Mouse (Mus musculus) heart, embryonic 12.5 days (tissue): ENCODE results near the gene Hoxa4. TPM values are rescaled to one million over a fixed set of nuclear protein-coding genes. Genes with fewer than 3 reads are reported as not detected.
A peak's percentile ranks its signal among the peaks of the same experiment; 100 is the strongest.

Source experiments
- ATAC-seq: fragments of 200-750 bp; cut with Nextera tagmentation; 2 replicates; pipeline ENCODE4 v1.8.0; 2017; ENCODE audit warnings: moderate TSS enrichment, moderate library complexity; ENCODE audit not compliant: insufficient number of reproducible peaks, low FRiP score
- H3K27ac ChIP-seq: fragments of 300-500 bp; sonication (generic); 2 replicates; pipeline ENCODE4 v1.5.1; 2016; ENCODE audit warnings: mild to moderate bottlenecking, moderate library complexity; ENCODE audit not compliant: poor library complexity, severe bottlenecking
- H3K27me3 ChIP-seq: fragments of 300-500 bp; sonication (generic); replicated peaks from 2 replicates; pipeline ENCODE4 v1.6.1; 2016; ENCODE audit warnings: mild to moderate bottlenecking, moderate library complexity
- H3K36me3 ChIP-seq: fragments of 300-500 bp; sonication (generic); 2 replicates; pipeline ENCODE4 v1.6.1; 2016; ENCODE audit warnings: mild to moderate bottlenecking, moderate library complexity
- H3K4me1 ChIP-seq: fragments of 300-500 bp; sonication (generic); replicated peaks from 2 replicates; pipeline ENCODE4 v1.6.1; 2016; ENCODE audit warnings: mild to moderate bottlenecking
- H3K4me2 ChIP-seq: fragments of 300-500 bp; sonication (generic); 2 replicates; pipeline ENCODE4 v1.6.1; 2016; ENCODE audit warnings: mild to moderate bottlenecking, moderate library complexity
- H3K4me3 ChIP-seq: fragments of 300-500 bp; sonication (generic); 2 replicates; pipeline ENCODE4 v1.5.1; 2016; ENCODE audit warnings: mild to moderate bottlenecking
- H3K9ac ChIP-seq: fragments of 300-500 bp; sonication (generic); 2 replicates; pipeline ENCODE4 v1.6.1; 2016; ENCODE audit warnings: mild to moderate bottlenecking, moderate library complexity
- H3K9me3 ChIP-seq: fragments of 300-500 bp; sonication (generic); replicated peaks from 2 replicates; pipeline ENCODE4 v1.6.1; 2016; ENCODE audit warnings: mild to moderate bottlenecking, moderate library complexity
- whole genome bisulfite sequencing: fragments of 180-500 bp; shearing (Covaris S2); methylation state at CpG from one replicate; pipeline ENCODE4 v1.1.7; 2016; 5-methylcytosine and 5-hydroxymethylcytosine counted together
- polyA plus RNA-seq: library from polyadenylated mRNA; unstranded; fragments of >200 nt; fragmentation: Nextera tagmentation; extraction: Ambion mirVana; gene quantifications from 2 replicates; pipeline ENCODE4 v1.2.1, GENCODE M21; 2016

Hoxa4 gene
- polyA plus RNA-seq, 1 experiment from 2014 or later = 0.38 TPM

GRCm38 (mm10) chr6:52196811-52197210 is 5.3 kb upstream of the Hoxa4 start:
- Histone ChIP-seq H3K27me3 (peaks cover 92% of the 10 kb centered on the region), H3K9me3 (no peaks in the 10 kb centered on the region), H3K4me2 (no peak overlapping the region), H3K4me1 (peaks cover 5% of the 10 kb centered on the region), H3K36me3 (no peaks in the 10 kb centered on the region), H3K4me3 (no peak overlapping the region), H3K27ac (no peak overlapping the region), H3K9ac (no peak overlapping the region)
- WGBS = 4% methylated on average over 9 of the region's 9 CpGs
- ATAC-seq = no peak

DNA sequence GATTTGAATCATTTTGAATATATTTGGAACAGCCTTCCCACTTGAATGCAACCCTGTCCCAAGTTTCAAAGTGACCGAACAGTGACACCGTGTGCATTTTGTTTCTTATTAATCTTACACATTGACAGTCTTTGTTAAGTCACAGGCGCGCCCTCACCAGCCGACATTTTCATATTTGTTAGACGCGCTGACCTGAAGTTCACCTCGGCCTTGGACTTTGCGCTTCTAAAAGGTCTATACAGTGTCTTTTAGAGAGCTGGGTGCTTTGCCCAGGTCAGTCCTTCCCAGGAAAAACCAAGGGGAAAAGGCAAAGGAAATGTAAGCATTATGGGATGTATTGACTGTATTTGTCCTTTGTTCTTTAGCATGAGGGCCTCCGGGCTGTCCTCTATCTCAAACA is 3.1 kb upstream of the Hoxa4 start:
- 5% methylated on average over 10 of the region's 10 CpGs for WGBS
- Histone ChIP-seq H3K9ac (no peak overlapping the region), H3K4me3 (no peak overlapping the region), H3K4me2 (no peak overlapping the region), H3K27ac (no peak overlapping the region), H3K36me3 (no peaks in the 10 kb centered on the region), H3K9me3 (no peaks in the 10 kb centered on the region), H3K4me1 (peaks cover 16% of the 10 kb centered on the region), H3K27me3 (peaks cover 93% of the 10 kb centered on the region)
- no peak for ATAC-seq

GRCm38 (mm10) chr6:52191860-52192550 is 452 bp upstream of the Hoxa4 start:
- Histone ChIP-seq H3K4me2 (peak overlapping the region; percentile 81), H3K9me3 (no peaks in the 10 kb centered on the region), H3K27me3 (peaks cover 96% of the 10 kb centered on the region), H3K4me3 (peak overlapping the region; percentile 54), H3K4me1 (peaks cover 16% of the 10 kb centered on the region), H3K36me3 (no peaks in the 10 kb centered on the region), H3K9ac (peak overlapping the region; percentile 55), H3K27ac (no peak overlapping the region)
- peak; percentile 53; the same call in 1 of the 2 replicates for ATAC-seq
- WGBS = 1% methylated on average over 51 of the region's 55 CpGs

- H3K27ac ChIP-seq = no peak overlapping the region
- no peak overlapping the region for H3K9ac ChIP-seq
- no peak overlapping the region for H3K4me2 ChIP-seq
- H3K4me1 ChIP-seq = peaks cover 16% of the 10 kb centered on the region
- H3K4me3 ChIP-seq = no peak overlapping the region
- under 1% methylated on average over 23 of the region's 23 CpGs for WGBS
- H3K9me3 ChIP-seq = no peaks in the 10 kb centered on the region
- no peaks in the 10 kb centered on the region for H3K36me3 ChIP-seq
- peaks cover 97% of the 10 kb centered on the region for H3K27me3 ChIP-seq
- no peak for ATAC-seq
Measured at GRCm38 (mm10) chr6:52190410-52190809, 1.1 kb downstream of the Hoxa4 start.

DNA sequence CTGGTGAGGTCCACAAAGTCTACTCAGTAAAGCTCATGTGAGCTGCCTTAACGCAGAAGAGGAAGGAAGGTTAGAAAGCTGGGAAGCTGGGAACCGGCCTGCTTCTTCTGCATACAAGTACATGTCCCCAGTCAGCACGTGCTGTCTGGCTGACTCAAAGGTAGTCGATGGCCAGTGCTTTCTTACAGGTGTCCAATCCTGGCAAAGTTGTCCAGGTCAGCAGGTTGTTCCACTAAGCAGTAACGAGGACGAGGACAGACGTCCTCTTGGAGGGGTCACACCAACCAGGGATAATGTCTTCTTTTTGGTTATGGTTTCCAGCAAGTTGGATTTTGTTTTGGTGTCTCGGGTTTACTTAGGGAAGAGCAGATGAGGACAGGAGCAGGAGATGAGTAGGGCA is 1.6 kb downstream of the Hoxa4 start:
- Histone ChIP-seq H3K4me3 (no peak overlapping the region), H3K27ac (no peak overlapping the region), H3K9ac (no peak overlapping the region)

GRCm38 (mm10) chr6:52189172-52189591 is 2.4 kb downstream of the Hoxa4 start:
- Histone ChIP-seq H3K4me2 (no peak overlapping the region), H3K9me3 (no peaks in the 10 kb centered on the region), H3K9ac (no peak overlapping the region), H3K4me3 (no peak overlapping the region), H3K36me3 (no peaks in the 10 kb centered on the region), H3K27ac (no peak overlapping the region), H3K27me3 (peaks cover 99% of the 10 kb centered on the region), H3K4me1 (peaks cover 16% of the 10 kb centered on the region)
- 14% methylated on average over 5 of the region's 5 CpGs for WGBS
- ATAC-seq = no peak

More for the DNA sequence above, 1.6 kb downstream of the Hoxa4 start:
- Histone ChIP-seq H3K4me2 (no peak overlapping the region), H3K36me3 (no peaks in the 10 kb centered on the region), H3K9me3 (no peaks in the 10 kb centered on the region), H3K4me1 (peaks cover 16% of the 10 kb centered on the region), H3K27me3 (peaks cover 99% of the 10 kb centered on the region)
- WGBS = 12% methylated on average over 8 of the region's 8 CpGs
- no peak for ATAC-seq

DNA sequence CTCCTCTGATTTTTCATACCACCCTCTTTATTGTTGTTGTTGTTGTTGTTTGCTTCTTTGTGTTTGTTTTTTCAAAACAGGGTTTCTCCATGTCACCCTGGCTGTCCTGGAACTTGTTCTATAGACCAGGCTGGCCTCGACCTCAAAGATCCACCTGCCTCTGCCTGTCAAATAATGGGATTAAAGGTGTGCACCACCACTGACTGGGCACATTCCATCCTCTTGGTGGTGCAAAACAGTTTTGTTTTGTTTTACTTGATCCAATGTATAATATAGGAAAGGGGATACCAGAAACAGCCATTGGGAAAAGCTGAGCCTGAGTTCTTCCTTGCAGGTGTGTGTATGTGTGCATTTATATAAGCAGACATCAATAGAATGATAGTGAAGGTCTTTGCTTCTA is 5.1 kb downstream of the Hoxa4 start:
- Histone ChIP-seq H3K4me2 (no peak overlapping the region), H3K9me3 (no peaks in the 10 kb centered on the region), H3K4me1 (peaks cover 7% of the 10 kb centered on the region), H3K4me3 (no peak overlapping the region), H3K27me3 (peaks cover 100% of the 10 kb centered on the region), H3K27ac (no peak overlapping the region), H3K9ac (no peak overlapping the region), H3K36me3 (no peaks in the 10 kb centered on the region)
- WGBS = 21% methylated on average over 1 of the region's 1 CpGs
- no peak for ATAC-seq

DNA sequence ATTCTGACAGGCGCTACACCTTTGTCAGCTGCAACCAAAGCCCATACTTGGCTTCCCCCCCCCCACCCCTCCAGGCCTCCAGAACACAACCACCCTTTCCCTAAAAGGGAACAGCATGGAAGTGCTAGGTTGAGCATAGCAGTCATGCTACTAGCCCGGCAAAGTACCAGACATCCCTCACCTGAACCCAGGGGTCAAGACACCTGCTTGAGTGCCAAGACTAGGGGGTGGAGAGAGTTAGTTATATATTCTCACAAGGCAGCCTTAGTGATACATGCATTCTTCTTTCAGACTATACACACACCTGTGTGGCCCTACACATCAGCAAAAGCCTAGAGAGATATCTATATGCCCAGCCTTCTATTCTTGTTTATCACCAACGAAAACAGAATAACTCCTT is 5.7 kb downstream of the Hoxa4 start:
- Histone ChIP-seq H3K4me2 (no peak overlapping the region), H3K4me3 (no peak overlapping the region), H3K36me3 (no peaks in the 10 kb centered on the region), H3K27ac (no peak overlapping the region), H3K9ac (no peak overlapping the region), H3K9me3 (no peaks in the 10 kb centered on the region), H3K4me1 (peaks cover under 1% of the 10 kb centered on the region; the same call in 1 of the 2 replicates), H3K27me3 (peaks cover 100% of the 10 kb centered on the region)
- no peak for ATAC-seq
- WGBS = 19% methylated on average over 3 of the region's 3 CpGs

DNA sequence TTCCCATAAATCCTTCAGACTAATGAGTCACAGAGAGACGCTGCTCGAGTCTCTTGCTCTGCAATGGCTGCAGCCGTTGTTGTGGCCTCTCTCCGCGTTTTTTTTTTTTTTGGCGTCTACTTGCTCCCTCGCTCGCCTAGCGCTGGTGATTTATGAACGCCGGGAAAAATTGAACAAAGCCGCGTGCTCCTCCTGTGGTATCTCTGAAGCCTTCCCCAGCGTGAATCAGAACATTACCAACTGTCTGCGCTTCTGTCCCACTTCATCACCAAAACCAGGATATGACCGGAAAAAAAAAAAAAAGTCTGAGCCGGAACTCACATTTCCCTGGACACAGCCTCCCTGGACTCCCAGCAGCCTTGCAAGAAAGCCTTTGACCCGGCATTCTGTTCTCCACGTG is 6.3 kb downstream of the Hoxa4 start:
- no peak overlapping the region for H3K4me3 ChIP-seq
- no peaks in the 10 kb centered on the region for H3K9me3 ChIP-seq

GRCm38 (mm10) chr6:52184668-52185067 is 6.9 kb downstream of the Hoxa4 start:
- ATAC-seq = no peak
- WGBS = 8% methylated on average over 6 of the region's 6 CpGs
- H3K4me1 ChIP-seq = no peaks in the 10 kb centered on the region
- no peaks in the 10 kb centered on the region for H3K9me3 ChIP-seq
- H3K27ac ChIP-seq = no peak overlapping the region
- H3K36me3 ChIP-seq = no peaks in the 10 kb centered on the region
- H3K4me3 ChIP-seq = no peak overlapping the region
- peaks cover 100% of the 10 kb centered on the region for H3K27me3 ChIP-seq
- no peak overlapping the region for H3K9ac ChIP-seq
- H3K4me2 ChIP-seq = no peak overlapping the region

More for the DNA sequence above, 6.3 kb downstream of the Hoxa4 start:
- no peak for ATAC-seq
- H3K9ac ChIP-seq = no peak overlapping the region
- peaks cover 100% of the 10 kb centered on the region for H3K27me3 ChIP-seq
- 2% methylated on average over 19 of the region's 19 CpGs for WGBS
- no peaks in the 10 kb centered on the region for H3K36me3 ChIP-seq
- H3K4me2 ChIP-seq = no peak overlapping the region
- no peak overlapping the region for H3K27ac ChIP-seq
- no peaks in the 10 kb centered on the region for H3K4me1 ChIP-seq

DNA sequence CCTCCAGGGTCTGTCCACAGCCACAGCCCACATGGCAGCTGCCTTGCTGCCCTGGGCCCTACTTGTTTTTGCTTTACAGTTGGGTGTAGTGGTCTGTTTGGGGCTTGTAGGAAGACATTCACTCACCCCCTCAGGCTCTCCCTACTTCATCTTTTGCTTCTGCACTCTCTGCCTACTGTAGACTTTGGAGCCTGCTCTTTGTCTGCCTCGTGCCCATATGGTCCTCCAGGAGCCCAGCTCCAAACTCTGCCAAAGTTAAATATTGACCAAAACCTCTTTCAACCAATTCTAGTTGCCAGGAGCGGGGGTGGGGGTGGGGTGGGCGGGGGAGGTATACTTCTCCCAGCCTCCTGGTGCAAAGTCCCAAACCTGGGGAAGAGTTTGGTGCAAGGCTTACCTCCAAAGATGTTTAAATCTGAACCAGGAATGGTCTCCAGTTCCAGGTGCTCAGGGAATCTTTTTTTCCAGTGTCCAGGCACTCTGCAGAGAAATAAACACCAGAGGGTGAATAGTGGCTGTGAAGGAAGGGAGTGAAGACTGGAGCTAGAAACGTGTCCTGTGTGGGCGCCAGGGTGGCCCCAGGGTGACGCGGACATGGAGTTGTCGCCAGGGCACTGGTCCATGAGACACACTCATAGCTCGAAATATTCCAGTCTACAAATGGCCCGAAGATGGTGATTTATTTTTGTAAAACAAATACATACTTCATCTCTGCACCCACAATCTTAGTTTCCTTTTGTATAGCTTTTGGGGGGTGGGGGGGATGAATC is 8.1 kb downstream of the Hoxa4 start:
- no peak for ATAC-seq
- WGBS = 16% methylated on average over 10 of the region's 10 CpGs
- Histone ChIP-seq H3K9ac (no peak overlapping the region), H3K4me2 (no peak overlapping the region), H3K36me3 (no peaks in the 10 kb centered on the region), H3K27ac (no peak overlapping the region), H3K4me1 (no peaks in the 10 kb centered on the region), H3K4me3 (no peak overlapping the region), H3K27me3 (peaks cover 100% of the 10 kb centered on the region), H3K9me3 (no peaks in the 10 kb centered on the region)
